Mouse (Mus musculus): ENCODE measurements around the gene Chac1.

Gene Chac1

DNA sequence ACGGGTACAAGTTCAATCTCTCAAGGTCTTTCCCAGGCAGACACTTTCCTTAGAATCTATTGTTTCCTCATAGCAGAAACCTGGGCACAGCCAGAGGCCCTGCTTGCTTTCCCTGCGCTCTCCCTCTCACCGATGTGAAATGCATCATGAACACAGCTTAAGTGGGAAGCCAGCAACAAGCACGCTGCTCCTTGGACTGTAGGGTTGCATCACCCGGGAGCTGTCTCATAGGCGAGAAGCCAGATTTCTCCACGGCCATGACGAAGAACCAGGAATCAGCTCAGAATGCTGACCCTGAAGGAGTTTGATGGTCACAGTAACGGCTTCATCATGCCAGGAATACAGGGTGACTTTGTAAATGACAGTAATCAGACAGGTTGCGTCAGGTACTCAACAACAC, 19.1 kb downstream of the Chac1 start:
- DNase-seq (ENCODE audit: low spot score in 2 of 2): no peak

GRCm38 (mm10) chr2:119377286-119377685, 26.3 kb downstream of the Chac1 start:
- DNase-seq (ENCODE audit: low spot score in 2 of 2): no peak

- DNase-seq (ENCODE audit: low spot score in 2 of 2): no peak
Observed at GRCm38 (mm10) chr2:119377826-119378225, 26.8 kb downstream of the Chac1 start.

- DNase-seq (ENCODE audit: low spot score in 2 of 2): no peak
Observed at GRCm38 (mm10) chr2:119379455-119379854, 28.4 kb downstream of the Chac1 start.

GRCm38 (mm10) chr2:119388266-119388665, 37.2 kb downstream of the Chac1 start:
- no peak for DNase-seq (ENCODE audit: low spot score in 2 of 2)

GRCm38 (mm10) chr2:119389992-119390391, 39.0 kb downstream of the Chac1 start:
- DNase-seq (ENCODE audit: low spot score in 2 of 2): no peak

DNA sequence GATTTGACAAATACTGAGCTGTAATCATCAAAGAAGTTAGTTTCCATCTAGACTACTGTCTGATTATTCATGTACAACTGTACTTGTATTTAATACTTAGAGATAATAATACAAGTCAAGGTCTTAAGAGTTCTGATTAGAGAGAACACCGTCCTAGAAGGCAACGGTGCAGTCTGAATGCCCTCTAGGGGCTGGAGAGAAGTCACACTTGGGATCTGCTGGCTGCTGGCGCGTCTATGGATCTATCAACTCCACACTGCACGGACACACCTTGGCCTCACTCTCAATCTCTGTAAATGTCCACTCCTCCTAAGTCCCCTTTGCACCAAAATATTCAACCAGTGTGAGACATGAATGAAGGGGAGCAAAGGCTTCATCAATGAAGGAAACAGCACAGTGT, 47.2 kb downstream of the Chac1 start:
- no peak for DNase-seq (ENCODE audit: low spot score in 2 of 2)

GRCm38 (mm10) chr2:119398665-119399064, 47.6 kb downstream of the Chac1 start:
- no peak for DNase-seq (ENCODE audit: low spot score in 2 of 2)

- no peak for DNase-seq (ENCODE audit: low spot score in 2 of 2)
Observed at GRCm38 (mm10) chr2:119399313-119399712, 48.3 kb downstream of the Chac1 start.
